Mouse (Mus musculus) CD4-positive, CD25-positive, alpha-beta regulatory T cell, adult 4 months (primary cell): Measurements from ENCODE around the gene Smcr8. TPM values are rescaled to one million over a fixed set of nuclear protein-coding genes. Genes with fewer than 3 reads are reported as not detected.

Source experiments
- polyA plus RNA-seq, 2 experiments: library from polyadenylated mRNA; unstranded; fragments of 100-300 nt; shearing (Covaris generic); gene quantifications; one replicate each; pipeline ENCODE4 v1.2.1; 2017

The Smcr8 gene
- polyA plus RNA-seq, 2 experiments from 2014 or later, result 5.7 to 6.6 TPM

Other genes with a start within 250 kb of the Smcr8 start
- gene Alkbh5, start 241.1 kb upstream of the Smcr8 start, polyA plus RNA-seq, result 10 to 100 TPM; 22.1 to 38.0 TPM
- 10 to 100 TPM in 1 of 2 experiments, 1 to 10 TPM in 1; 9.7 to 12.8 TPM for gene Llgl1, start 77.8 kb upstream of the Smcr8 start, polyA plus RNA-seq
- gene Flii, start 50.3 kb upstream of the Smcr8 start, polyA plus RNA-seq, result 100 to 1,000 TPM in 1 of 2 experiments, 10 to 100 TPM in 1; 67.8 to 101 TPM
- gene Mief2, start 49.1 kb upstream of the Smcr8 start, polyA plus RNA-seq, result 10 to 100 TPM in 1 of 2 experiments, 1 to 10 TPM in 1; 9.1 to 12.2 TPM
- gene Top3a, start 159 bp upstream of the Smcr8 start, polyA plus RNA-seq, result 10 to 100 TPM; 13.8 to 25.0 TPM
- gene Shmt1, start 34.2 kb downstream of the Smcr8 start, polyA plus RNA-seq, result 10 to 100 TPM; 18.6 to 33.7 TPM
- gene Dhrs7b, start 53.1 kb downstream of the Smcr8 start, polyA plus RNA-seq, result 10 to 100 TPM; 22.4 to 24.8 TPM
- gene Tmem11, start 101.7 kb downstream of the Smcr8 start, polyA plus RNA-seq, result 10 to 100 TPM; 33.2 to 36.9 TPM
- gene Natd1, start 137.2 kb downstream of the Smcr8 start, polyA plus RNA-seq, result 1 to 10 TPM; 6.9 to 9.9 TPM
- gene Map2k3, start 154.5 kb downstream of the Smcr8 start, polyA plus RNA-seq, result 10 to 100 TPM; 48.1 to 70.2 TPM
- not detected for gene Kcnj12, start 245.0 kb downstream of the Smcr8 start, polyA plus RNA-seq